Mouse (Mus musculus): Measurements from ENCODE around the gene Nbr1.
A peak's percentile ranks its signal among the peaks of the same experiment; 100 is the strongest.

Gene Nbr1

DNA sequence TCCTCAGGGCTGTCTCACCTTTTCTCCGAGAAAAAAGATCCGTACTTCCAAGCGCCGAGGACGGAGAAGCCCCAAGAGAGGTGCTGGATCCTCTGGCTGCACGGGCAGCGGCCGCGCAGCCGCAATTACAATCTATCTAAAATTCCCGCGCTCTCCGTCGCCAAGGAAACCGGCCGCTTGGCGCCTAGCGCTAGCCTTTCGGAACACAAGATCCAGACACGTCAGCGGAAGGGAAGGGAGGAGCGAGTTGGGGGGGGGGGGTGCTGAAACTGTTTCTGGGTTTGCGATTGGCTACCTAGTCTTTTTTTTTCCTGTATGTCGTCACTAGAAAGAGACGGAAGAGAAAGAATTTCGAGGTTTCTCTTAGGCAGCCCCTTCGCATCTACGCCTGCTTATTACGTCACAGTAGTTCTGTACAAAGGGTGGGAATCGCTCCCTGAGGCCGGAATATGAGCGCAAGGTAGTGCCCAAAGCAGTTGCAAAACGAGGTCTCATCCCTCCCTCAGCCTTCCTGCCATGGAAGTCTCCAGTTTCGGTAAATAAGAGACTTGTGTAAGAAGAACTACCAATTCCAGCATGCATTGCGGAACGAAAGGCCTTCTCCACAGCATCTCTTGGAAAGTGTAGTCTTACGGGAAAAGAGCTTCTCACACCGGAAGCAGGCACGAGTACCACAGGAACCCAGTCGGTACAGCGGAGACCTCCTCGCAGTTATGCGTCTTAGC lies at the start of gene Nbr1, which contains the start of gene Brca1:
Gene Nbr1 (plus strand): TSS at position 399 of the 725 bp plus-strand sequence.
Gene Brca1 (minus strand): TSS at position 205 of the 725 bp plus-strand sequence.
- peak; percentile 85 to 93 for DNase-seq (ENCODE audit: low spot score in 2 of 2)

GRCm38 (mm10) chr11:101506269-101506780 lies 45.6 kb upstream of the Nbr1 start:
- no peak for DNase-seq (ENCODE audit: low spot score in 2 of 2)

GRCm38 (mm10) chr11:101507090-101507489 lies 44.9 kb upstream of the Nbr1 start:
- DNase-seq (ENCODE audit: low spot score in 2 of 2): no peak

GRCm38 (mm10) chr11:101518937-101519336 lies 33.0 kb upstream of the Nbr1 start:
- DNase-seq (ENCODE audit: low spot score in 2 of 2): peak in 1 of 2 experiments; percentile 17

DNA sequence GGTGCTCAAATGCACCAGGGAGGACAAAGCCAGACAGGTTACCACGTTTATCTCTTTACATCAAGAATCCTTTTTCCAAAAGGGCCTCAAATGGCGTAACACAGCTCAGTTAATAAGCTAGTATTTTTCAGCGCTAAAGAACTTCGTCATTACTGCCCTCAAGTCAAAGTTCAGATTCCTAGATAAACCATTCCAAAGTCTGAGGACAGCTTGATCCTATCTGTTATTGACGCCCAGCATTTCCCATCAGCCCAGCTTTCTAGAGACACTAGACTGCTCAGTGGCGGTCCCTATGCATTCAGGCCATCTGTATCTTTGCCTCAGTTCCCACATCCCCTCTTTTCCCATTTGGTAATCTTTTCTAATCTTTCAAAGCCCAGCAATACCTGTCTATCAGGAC lies 32.6 kb upstream of the Nbr1 start:
- no peak for DNase-seq (ENCODE audit: low spot score in 2 of 2)

GRCm38 (mm10) chr11:101524446-101524845 lies 27.5 kb upstream of the Nbr1 start:
- no peak for DNase-seq (ENCODE audit: low spot score in 2 of 2)

- DNase-seq (ENCODE audit: low spot score in 2 of 2): no peak
Observed at GRCm38 (mm10) chr11:101525056-101525455, 26.9 kb upstream of the Nbr1 start.

GRCm38 (mm10) chr11:101525936-101526595 lies 25.9 kb upstream of the Nbr1 start:
- DNase-seq (ENCODE audit: low spot score in 2 of 2): peak in 1 of 2 experiments; percentile 31

DNA sequence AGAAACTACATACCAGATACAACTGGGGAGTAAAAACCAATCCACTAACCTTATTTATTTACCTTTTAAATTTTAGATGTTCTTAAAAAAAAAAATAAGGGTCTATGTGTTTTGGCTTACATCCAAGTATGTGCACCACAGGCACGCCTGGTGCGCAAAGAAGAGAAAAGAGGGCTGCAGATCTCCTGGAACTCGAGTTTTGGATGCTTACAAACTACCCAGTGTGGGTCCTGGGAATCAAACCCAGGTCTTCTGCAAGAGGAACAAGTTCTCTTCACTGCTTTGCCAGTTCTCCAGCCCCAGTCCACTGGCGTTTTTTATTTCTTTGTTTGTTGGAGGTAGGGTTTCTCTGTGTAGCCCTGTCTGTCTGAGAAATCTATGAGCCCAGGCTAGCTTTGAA lies 25.3 kb upstream of the Nbr1 start:
- no peak for DNase-seq (ENCODE audit: low spot score in 2 of 2)

DNA sequence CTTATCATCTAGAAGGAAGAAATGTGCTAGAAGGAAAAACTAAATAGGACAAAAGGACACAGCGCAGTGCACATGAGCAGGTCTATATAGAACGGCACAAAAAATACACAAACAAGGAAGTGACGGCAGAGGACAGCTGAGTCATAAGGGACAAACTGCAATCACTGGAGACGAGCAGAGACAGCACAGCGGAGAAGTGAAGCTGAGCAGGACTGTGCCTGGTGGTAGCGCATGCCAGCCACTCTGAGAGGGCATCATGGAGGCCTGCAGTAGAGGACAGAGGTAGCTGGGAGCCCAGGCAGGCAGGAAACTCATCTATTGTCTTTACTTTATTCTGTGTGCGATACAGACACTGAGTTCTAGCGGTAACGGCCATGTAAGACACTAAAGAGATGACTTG lies 8.4 kb upstream of the Nbr1 start:
- DNase-seq (ENCODE audit: low spot score in 2 of 2): no peak

GRCm38 (mm10) chr11:101544132-101544531 lies 7.8 kb upstream of the Nbr1 start:
- no peak for DNase-seq (ENCODE audit: low spot score in 2 of 2)

- DNase-seq (ENCODE audit: low spot score in 2 of 2): no peak
Observed at GRCm38 (mm10) chr11:101548526-101548925, 3.4 kb upstream of the Nbr1 start.

DNA sequence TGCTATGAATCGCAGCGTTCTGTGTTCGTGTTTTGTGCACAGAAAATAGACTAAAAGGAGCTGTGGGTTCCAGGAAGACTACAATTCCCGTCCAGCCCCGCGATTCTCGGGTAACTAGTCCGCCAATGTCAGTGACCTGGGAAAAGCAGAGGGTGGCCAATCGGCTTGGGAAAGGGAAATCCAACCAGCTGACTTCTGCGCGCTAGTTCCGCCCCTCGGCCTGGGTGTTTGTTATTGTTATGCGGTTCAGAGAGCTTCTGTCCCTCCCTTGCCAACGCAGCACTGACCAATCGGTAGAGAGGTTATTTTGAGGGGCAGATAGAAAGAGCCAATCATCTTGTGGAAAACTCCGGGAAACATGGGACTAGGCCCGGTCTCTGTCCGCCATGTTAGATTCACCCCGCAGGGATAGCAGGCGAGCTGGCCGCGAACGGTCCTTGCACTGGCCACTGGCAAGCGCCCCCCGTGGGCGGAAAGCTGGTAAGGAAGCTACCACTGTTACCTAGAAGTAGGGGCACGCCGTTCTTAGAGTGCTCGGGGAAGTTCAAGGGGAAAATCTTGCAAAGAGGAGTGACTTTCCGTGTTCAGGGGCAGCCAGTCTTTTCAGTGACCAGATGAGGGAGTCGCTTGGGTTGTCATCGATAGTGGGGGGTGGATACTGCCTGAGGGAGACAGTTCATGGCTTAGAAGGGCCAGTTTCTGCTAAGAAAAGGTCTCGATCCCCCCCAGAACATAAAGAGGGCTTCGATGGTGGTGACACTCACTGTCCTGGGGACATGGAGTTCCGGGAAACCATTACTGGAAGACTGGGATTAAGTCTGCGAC lies 739 bp downstream of the Nbr1 start:
- DNase-seq (ENCODE audit: low spot score in 2 of 2): peak; percentile 99 to 100

- DNase-seq (ENCODE audit: low spot score in 2 of 2): no peak
Observed at GRCm38 (mm10) chr11:101553354-101553930, 1.5 kb downstream of the Nbr1 start.

- no peak for DNase-seq (ENCODE audit: low spot score in 2 of 2)
Observed at GRCm38 (mm10) chr11:101556541-101556940, 4.6 kb downstream of the Nbr1 start.

- DNase-seq (ENCODE audit: low spot score in 2 of 2): no peak
Observed at GRCm38 (mm10) chr11:101556954-101557353, 5.0 kb downstream of the Nbr1 start.

- peak in 1 of 2 experiments; percentile 51 for DNase-seq (ENCODE audit: low spot score in 2 of 2)
Observed at GRCm38 (mm10) chr11:101562391-101562790, 10.4 kb downstream of the Nbr1 start.

GRCm38 (mm10) chr11:101568421-101568820 lies 16.5 kb downstream of the Nbr1 start:
- DNase-seq (ENCODE audit: low spot score in 2 of 2): no peak

DNA sequence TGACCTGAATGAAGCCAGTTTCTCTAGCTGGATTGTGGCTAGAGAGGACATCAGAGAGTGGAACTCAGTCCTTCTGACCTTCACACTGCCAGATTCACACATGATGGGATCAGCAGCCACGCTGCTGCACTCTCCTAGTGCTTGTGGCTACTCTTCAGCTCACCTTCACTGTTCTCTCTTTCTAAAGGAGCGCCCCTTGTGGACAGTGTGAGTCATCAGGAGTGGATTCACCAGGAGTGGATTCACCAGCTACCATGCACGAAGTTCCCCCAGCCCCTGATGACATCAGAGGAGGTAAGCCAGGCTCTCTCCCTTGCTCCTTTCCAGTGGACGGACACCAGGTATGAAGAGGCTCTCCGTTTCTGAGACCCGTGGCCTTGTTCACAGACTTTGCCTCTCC lies 24.2 kb downstream of the Nbr1 start:
- DNase-seq (ENCODE audit: low spot score in 2 of 2): no peak

DNA sequence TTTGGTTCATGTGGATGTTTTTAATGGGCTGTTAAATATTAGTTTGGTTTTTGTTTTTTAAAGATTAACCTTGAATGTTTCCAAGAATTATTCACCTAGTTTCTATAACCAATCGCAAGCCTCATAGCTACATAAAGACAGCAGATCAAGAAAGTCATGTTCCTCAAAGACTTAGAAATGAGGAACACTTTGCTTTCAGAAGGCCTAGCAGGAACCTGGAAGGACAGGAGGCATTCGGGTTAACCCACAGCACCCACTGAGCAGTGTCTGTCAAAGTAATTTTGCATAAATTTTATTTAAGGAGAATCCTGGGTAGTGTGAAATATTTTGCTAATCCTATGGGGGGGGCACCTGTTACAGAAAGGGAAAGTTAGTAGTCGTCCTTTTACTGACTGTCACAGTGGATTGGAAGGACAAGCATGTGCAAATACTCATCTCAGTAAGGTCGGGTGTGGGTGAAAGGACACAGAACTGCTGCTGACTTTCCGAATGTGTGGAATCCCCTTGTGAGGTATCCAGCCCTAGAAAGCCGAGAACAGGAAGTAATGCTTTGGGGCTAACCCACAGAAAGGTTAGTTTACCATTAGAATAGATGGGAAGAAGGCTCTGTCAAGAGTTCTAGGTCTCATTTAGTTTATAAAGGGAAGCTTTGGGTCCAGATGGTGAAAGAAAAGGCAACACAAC lies 29.3 kb downstream of the Nbr1 start:
- DNase-seq (ENCODE audit: low spot score in 2 of 2): no peak
